Mouse (Mus musculus) liver, embryonic 12.5 days (tissue): Measurements from ENCODE around the gene Plxnb2. TPM values are rescaled to one million over a fixed set of nuclear protein-coding genes. Genes with fewer than 3 reads are reported as not detected.

Source experiments
- ATAC-seq: fragments of 200-750 bp; cut with Nextera tagmentation; 2 replicates; pipeline ENCODE4 v1.8.0; 2017; ENCODE audit warnings: moderate number of reproducible peaks, mild to moderate bottlenecking, moderate library complexity
- H3K27ac ChIP-seq: fragments of 300-500 bp; sonication (generic); 2 replicates; pipeline ENCODE4 v1.5.1; 2016; ENCODE audit warnings: mild to moderate bottlenecking
- H3K27me3 ChIP-seq: fragments of 300-500 bp; sonication (generic); replicated peaks from 2 replicates; pipeline ENCODE4 v1.6.1; 2016; ENCODE audit warnings: mild to moderate bottlenecking, moderate library complexity
- H3K36me3 ChIP-seq: fragments of 300-500 bp; sonication (generic); 2 replicates; pipeline ENCODE4 v1.6.1; 2016; ENCODE audit warnings: mild to moderate bottlenecking, moderate library complexity
- H3K4me1 ChIP-seq: fragments of 300-500 bp; sonication (generic); 2 replicates; pipeline ENCODE4 v1.6.1; 2016
- H3K4me2 ChIP-seq: fragments of 300-500 bp; sonication (generic); 2 replicates; pipeline ENCODE4 v1.6.1; 2016; ENCODE audit warnings: mild to moderate bottlenecking, moderate library complexity
- H3K4me3 ChIP-seq: fragments of 300-500 bp; sonication (generic); 2 replicates; pipeline ENCODE4 v1.5.1; 2016; ENCODE audit warnings: mild to moderate bottlenecking, moderate library complexity
- H3K9ac ChIP-seq: fragments of 300-500 bp; sonication (generic); 2 replicates; pipeline ENCODE4 v1.6.1; 2016; ENCODE audit warnings: mild to moderate bottlenecking, moderate library complexity
- H3K9me3 ChIP-seq: fragments of 300-500 bp; sonication (generic); replicated peaks from 2 replicates; pipeline ENCODE4 v1.6.1; 2016; ENCODE audit warnings: mild to moderate bottlenecking, moderate library complexity
- WGBS: fragments of 180-500 bp; shearing (Covaris S2); methylation state at CpG from one replicate; pipeline ENCODE4 v1.1.7; 2016; ENCODE audit not compliant: insufficient replicate concordance; 5-methylcytosine and 5-hydroxymethylcytosine counted together
- polyA plus RNA-seq: library from polyadenylated mRNA; unstranded; fragments of >200 nt; fragmentation: Nextera tagmentation; extraction: Ambion mirVana; gene quantifications from 2 replicates; pipeline ENCODE4 v1.2.1, GENCODE M21; 2016

Gene Plxnb2
- polyA plus RNA-seq, 1 experiment from 2014 or later, result 38.8 TPM

DNA sequence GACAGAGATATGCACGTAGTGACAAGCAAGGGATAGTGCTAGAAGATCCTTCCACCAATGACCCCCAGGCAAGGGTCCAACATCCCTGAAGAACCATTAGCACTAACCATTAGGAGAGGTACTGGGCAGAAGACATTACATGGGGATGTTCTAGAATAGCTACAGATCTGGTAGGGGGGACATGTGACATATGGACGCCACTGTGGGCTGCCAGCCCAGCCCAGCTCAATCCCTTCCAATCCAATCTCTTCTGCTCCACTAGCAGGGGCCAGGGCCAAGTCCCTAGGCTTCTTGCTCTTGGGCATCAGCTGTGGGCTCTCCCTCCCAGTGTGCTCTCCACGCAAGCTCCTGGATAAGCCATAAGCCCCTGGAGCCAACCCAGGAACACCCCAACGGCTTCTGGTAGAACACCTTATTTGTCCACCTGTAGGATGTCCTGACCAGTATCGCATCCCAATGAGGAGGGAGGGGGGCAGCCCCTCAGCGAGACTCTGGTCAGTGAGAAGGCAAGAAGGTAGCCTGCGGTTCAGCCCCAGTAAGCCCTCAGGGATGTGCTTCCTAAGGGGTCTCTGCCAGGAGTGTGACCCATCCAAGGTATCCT lies 2.2 kb downstream of the Plxnb2 start:
- 51% methylated on average over 7 of the region's 7 CpGs for WGBS
- peak overlapping the region; percentile 43; the same call in 1 of the 2 replicates for H3K9ac ChIP-seq
- H3K4me2 ChIP-seq, result peak overlapping the region; percentile 77
- H3K27me3 ChIP-seq, result peaks cover 79% of the 10 kb centered on the region
- no peak for ATAC-seq
- H3K9me3 ChIP-seq, result no peaks in the 10 kb centered on the region
- H3K4me3 ChIP-seq, result peak overlapping the region; percentile 64
- peak overlapping the region; percentile 61 for H3K27ac ChIP-seq
- peaks cover 91% of the 10 kb centered on the region for H3K4me1 ChIP-seq
- no peaks in the 10 kb centered on the region for H3K36me3 ChIP-seq

DNA sequence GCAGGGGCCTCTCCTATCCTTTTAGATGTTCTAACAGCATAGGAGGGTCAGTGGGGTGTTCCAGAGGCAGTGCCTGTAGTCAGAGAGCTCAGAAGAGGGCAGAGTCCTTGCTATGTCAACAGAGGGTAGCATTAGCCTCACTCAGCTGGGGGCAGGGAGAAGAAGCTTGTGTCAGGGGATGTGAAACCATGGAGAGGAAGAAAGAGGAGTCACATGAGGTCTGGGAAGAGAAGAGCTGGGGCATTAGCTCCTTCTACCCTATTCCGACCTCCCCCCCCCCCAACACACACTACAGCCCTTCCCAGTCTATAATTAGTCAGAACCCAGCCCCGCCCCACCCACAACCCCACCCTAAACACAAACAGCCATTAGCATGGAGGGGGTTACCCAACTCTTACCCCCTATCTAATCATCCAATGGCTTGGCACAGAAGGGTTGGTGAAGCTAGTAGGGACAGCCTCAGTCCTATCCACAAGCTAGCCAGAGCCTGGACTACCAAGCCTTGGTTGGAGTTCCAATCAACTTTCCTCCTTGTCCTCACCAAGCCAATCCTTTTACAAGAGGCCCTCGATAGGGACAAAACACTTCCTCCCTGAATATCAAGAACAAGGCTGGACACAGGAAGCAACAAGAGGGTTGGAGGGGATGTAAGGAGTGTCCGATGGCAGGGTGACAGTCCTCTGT lies 2.9 kb downstream of the Plxnb2 start:
- peak overlapping the region; percentile 77 for H3K4me2 ChIP-seq
- peaks cover 97% of the 10 kb centered on the region for H3K4me1 ChIP-seq
- H3K9ac ChIP-seq, result no peak overlapping the region
- H3K27me3 ChIP-seq, result peaks cover 84% of the 10 kb centered on the region
- H3K36me3 ChIP-seq, result no peaks in the 10 kb centered on the region
- peak; percentile 36 for ATAC-seq
- H3K4me3 ChIP-seq, result no peak overlapping the region
- H3K9me3 ChIP-seq, result no peaks in the 10 kb centered on the region
- WGBS, result 29% methylated on average over 4 of the region's 4 CpGs
- peak overlapping the region; percentile 61 for H3K27ac ChIP-seq

DNA sequence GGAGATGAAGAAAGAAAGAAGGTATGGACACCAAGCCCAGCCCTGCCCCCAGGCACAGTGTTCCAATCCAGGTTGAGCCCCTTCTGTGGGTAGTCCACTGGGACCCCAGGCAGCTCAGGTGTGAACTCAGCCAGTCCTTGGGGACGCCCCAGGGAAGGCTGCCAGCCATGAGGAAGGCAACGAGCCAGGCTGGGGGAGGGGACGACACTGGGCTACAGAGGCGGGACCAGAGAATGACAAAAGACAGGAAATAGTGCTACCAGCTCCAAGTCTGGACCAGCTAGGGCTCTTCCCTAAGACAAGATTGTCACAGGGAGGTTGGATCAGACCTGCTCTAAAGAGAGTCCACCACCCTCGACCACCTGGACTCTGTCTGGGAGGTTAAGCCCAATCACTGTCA lies 3.5 kb downstream of the Plxnb2 start:
- Histone ChIP-seq H3K4me2 (peak overlapping the region; percentile 77), H3K36me3 (no peaks in the 10 kb centered on the region), H3K9ac (peak overlapping the region; percentile 3; the same call in 1 of the 2 replicates), H3K9me3 (no peaks in the 10 kb centered on the region), H3K4me3 (no peak overlapping the region), H3K27me3 (peaks cover 84% of the 10 kb centered on the region), H3K4me1 (peaks cover 97% of the 10 kb centered on the region), H3K27ac (peak overlapping the region; percentile 61)
- ATAC-seq, result peak; percentile 1; the same call in 1 of the 2 replicates
- WGBS, result 8% methylated on average over 5 of the region's 5 CpGs

- H3K4me1 ChIP-seq, result peaks cover 91% of the 10 kb centered on the region
- WGBS, result 71% methylated on average over 13 of the region's 13 CpGs
Observed at GRCm38 (mm10) chr15:89175411-89176155, 5.0 kb downstream of the Plxnb2 start.

DNA sequence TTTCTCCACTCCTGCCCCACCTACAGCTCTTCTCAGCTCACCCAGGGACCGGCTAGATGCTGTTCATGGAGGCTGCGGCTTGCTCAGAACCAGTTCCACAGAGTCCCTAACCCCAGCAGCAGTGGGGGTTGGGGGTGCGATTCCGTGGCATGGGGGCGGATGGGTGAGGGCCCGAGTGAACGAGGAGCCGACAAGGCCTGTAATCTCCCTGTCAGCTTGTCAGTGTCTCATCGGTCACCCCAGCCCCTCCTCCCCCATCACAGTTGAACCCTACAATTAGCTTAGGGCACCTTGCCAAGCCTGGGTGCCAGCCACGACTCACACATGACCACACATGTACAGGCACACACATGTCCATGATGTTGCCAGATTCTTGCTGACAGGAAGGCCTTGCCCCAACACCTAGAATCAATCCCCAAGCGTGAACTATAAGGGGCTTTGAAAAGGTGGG lies 5.7 kb downstream of the Plxnb2 start:
- no peaks in the 10 kb centered on the region for H3K9me3 ChIP-seq
- peaks cover 91% of the 10 kb centered on the region for H3K4me1 ChIP-seq
- H3K9ac ChIP-seq, result no peak overlapping the region
- H3K36me3 ChIP-seq, result no peaks in the 10 kb centered on the region
- no peak overlapping the region for H3K27ac ChIP-seq
- peaks cover 76% of the 10 kb centered on the region for H3K27me3 ChIP-seq
- H3K4me3 ChIP-seq, result no peak overlapping the region
- WGBS, result 50% methylated on average over 11 of the region's 11 CpGs
- 0 out of 2 replicates have a peak overlapping the region, but pooled peaks have one; percentile 80 for H3K4me2 ChIP-seq
- no peak for ATAC-seq

More at GRCm38 (mm10) chr15:89175411-89176155, 5.0 kb downstream of the Plxnb2 start:
- no peak for ATAC-seq
- Histone ChIP-seq H3K4me3 (no peak overlapping the region), H3K36me3 (no peaks in the 10 kb centered on the region), H3K9ac (no peak overlapping the region), H3K9me3 (no peaks in the 10 kb centered on the region), H3K4me2 (no peak overlapping the region), H3K27me3 (peaks cover 82% of the 10 kb centered on the region), H3K27ac (no peak overlapping the region)

DNA sequence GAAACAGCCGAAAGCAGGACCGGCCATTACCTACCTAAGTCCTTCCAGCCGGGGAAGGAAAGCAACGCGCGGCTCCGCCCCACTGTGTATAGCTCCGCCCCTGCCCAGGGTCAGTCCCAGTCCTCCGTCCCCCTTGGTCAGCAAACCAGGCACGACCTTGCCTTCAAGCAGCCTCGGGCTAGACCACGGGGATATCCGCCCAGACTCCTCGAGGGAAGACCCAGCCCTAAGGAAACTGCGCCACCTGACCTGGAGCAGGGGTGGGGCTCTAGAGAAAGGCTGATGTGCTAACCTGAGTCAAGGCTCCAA lies 6.7 kb downstream of the Plxnb2 start:
- H3K27ac ChIP-seq, result 0 out of 2 replicates have a peak overlapping the region, but pooled peaks have one; percentile 34
- WGBS, result 4% methylated on average over 15 of the region's 15 CpGs
- peak; percentile 44; the same call in 1 of the 2 replicates for ATAC-seq

GRCm38 (mm10) chr15:89173024-89173905 lies 7.3 kb downstream of the Plxnb2 start:
- Histone ChIP-seq H3K27me3 (peaks cover 59% of the 10 kb centered on the region), H3K4me2 (peak overlapping the region; percentile 80), H3K9ac (peak overlapping the region; percentile 56), H3K27ac (peak overlapping the region; percentile 38), H3K9me3 (no peaks in the 10 kb centered on the region), H3K36me3 (peaks cover 3% of the 10 kb centered on the region; the same call in 1 of the 2 replicates), H3K4me3 (peak overlapping the region; percentile 58), H3K4me1 (peaks cover 87% of the 10 kb centered on the region)
- ATAC-seq, result no peak
- WGBS, result under 1% methylated on average over 64 of the region's 65 CpGs

More for the DNA sequence above, 6.7 kb downstream of the Plxnb2 start:
- Histone ChIP-seq H3K4me2 (peak overlapping the region; percentile 80), H3K27me3 (peaks cover 65% of the 10 kb centered on the region), H3K9ac (peak overlapping the region; percentile 56), H3K4me3 (peak overlapping the region; percentile 58), H3K4me1 (peaks cover 92% of the 10 kb centered on the region), H3K9me3 (no peaks in the 10 kb centered on the region), H3K36me3 (no peaks in the 10 kb centered on the region)

GRCm38 (mm10) chr15:89172276-89172935 lies 8.2 kb downstream of the Plxnb2 start:
- H3K9me3 ChIP-seq, result no peaks in the 10 kb centered on the region
- ATAC-seq, result no peak
- peaks cover 78% of the 10 kb centered on the region for H3K4me1 ChIP-seq
- WGBS, result 35% methylated on average over 17 of the region's 17 CpGs
- H3K4me2 ChIP-seq, result peak overlapping the region; percentile 80
- peak overlapping the region; percentile 56 for H3K9ac ChIP-seq
- peaks cover 12% of the 10 kb centered on the region for H3K36me3 ChIP-seq
- H3K4me3 ChIP-seq, result peak overlapping the region; percentile 58
- peaks cover 56% of the 10 kb centered on the region for H3K27me3 ChIP-seq
- H3K27ac ChIP-seq, result peak overlapping the region; percentile 38; the same call in 1 of the 2 replicates

- no peak for ATAC-seq
- H3K4me1 ChIP-seq, result peaks cover 73% of the 10 kb centered on the region
- no peak overlapping the region for H3K4me2 ChIP-seq
- WGBS, result 71% methylated on average over 5 of the region's 5 CpGs
- peaks cover 56% of the 10 kb centered on the region for H3K27me3 ChIP-seq
- peaks cover 20% of the 10 kb centered on the region for H3K36me3 ChIP-seq
- H3K9me3 ChIP-seq, result no peaks in the 10 kb centered on the region
- H3K27ac ChIP-seq, result no peak overlapping the region
- no peak overlapping the region for H3K9ac ChIP-seq
- no peak overlapping the region for H3K4me3 ChIP-seq
Observed at GRCm38 (mm10) chr15:89171526-89172051, 9.0 kb downstream of the Plxnb2 start.

DNA sequence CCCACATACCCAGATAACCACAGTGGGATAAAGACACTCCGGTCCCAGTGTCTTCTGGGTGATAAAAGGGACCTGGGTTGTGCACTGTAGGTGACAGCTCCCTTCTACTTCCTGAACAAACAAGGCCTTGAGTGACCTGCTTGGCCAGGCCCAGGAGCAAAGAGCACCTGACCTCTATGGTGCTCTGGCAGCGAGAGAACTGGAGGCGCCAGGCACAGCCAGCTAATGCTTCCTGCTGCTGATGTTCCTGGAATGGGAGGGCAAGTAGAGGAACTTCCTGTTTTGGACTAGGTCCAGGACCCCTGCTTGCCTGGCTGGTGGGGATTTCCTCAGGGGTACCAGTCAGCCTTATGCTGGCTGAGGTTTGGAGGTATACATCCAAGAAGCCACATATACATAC lies 10.5 kb downstream of the Plxnb2 start:
- Histone ChIP-seq H3K36me3 (peaks cover 35% of the 10 kb centered on the region), H3K9me3 (no peaks in the 10 kb centered on the region), H3K27ac (peak overlapping the region; percentile 50), H3K4me3 (no peak overlapping the region), H3K4me1 (peaks cover 60% of the 10 kb centered on the region), H3K4me2 (no peak overlapping the region), H3K27me3 (peaks cover 44% of the 10 kb centered on the region), H3K9ac (no peak overlapping the region)
- 39% methylated on average over 3 of the region's 3 CpGs for WGBS
- ATAC-seq, result no peak
